Mouse (Mus musculus): ENCODE measurements at regions not wholly inside any gene's neighbourhood (a gene's known extent, or its start where the extent isn't known, plus 50 kb on each side); places are given as distances from the start of the nearest gene placed in this dataset.

DNA sequence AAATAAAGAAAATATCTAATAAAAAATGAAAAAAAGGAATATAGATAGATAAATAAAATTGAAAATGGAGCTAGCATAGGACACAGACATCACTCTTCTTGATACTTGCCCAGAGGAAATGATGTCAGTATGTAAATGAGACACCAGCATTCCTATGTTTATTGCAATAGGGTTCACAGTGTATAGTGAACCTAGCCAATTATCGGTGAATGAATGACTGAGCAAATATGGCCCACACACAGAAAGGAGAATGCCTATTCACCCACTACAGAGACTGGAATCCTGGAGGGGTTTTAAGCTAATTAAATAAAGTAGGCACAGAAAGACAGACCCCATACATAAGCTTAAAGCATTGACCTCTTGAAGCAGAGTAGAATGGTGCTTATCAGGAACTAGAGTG is 373.9 kb upstream of the 4933412E24Rik start:
- no peak for ATAC-seq (replicated peaks; ENCODE audit: low FRiP score, low TSS enrichment, poor library complexity, severe bottlenecking)

DNA sequence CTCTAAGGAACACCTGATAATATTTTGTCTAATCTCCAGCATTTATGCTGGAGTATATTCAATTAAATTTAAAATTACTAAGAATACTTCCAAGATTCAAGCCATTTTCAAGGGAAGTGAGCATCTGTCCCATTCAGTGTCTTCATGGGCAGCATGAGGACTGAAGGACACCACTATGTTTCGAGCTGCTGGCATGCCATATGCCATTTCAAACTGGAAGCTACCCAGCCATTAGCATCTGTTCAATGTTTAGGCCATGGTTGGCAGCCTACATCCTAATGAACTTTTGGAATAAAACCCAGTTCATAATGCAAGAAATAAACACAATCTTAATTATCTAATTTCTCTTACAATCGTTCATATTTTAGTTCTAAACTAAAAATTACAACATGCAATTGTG is 371.5 kb upstream of the 4933412E24Rik start:
- ATAC-seq (replicated peaks; ENCODE audit: low FRiP score, low TSS enrichment, poor library complexity, severe bottlenecking) = no peak
